Mouse (Mus musculus): ENCODE measurements around the gene Arih2.

Gene Arih2

DNA sequence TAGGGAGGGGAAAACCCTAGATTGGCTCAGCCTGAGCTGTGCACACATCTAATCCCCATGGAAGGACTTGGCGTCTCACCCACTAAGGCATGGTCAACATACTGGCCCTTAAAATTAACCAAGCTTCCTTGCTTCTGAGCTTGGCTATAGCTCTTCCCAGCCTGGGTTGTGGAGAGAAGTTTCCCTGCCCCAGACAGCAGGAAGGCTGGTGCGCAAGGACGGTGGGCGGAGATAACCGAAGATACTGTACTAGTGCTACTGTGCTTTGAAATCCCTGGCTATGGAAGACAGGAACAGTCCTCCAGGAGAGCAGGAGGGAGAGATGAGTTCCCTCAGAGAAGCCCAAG lies 69.9 kb downstream of the Arih2 start:
- no peak for DNase-seq (ENCODE audit: low spot score)

DNA sequence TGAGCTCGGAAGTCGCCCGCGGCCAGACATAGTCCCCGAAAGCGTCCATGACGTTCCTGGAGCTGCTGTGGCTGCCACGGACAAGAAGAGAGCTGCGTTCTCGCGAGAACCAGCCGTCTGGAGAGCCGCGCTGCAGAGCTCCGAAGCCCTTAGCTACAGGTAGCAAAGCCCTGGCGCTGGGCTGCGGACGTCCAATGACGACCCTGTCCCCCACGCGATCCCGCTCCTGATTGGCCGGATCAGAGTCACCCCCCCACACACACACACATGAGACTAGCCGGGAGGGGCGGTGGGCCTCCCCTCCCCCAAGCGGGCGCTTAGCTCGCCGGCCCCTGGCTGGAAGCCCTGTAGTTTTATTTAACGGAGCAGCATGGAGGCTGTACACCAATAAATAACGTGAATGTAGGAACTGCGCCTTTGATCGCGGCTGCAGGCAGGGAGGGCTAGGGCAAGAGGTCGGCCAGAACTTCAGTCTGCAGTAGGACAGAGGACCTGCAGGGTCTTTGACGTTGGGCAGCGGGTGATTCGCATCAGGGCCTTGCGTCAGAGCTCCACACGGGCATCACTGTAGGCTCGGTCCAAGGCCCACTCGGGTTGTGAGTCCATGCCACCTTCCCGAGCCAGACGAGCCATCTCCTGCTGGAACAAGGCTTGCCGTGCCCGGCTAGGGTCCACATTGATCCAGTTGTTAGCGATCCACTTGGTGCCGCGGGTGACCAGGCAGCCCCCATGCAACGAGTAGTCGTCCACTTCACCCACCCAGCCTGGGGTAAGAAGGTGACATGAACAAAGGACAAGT lies 70.4 kb downstream of the Arih2 start, which contains the start of gene Wdr6:
Gene Wdr6 (minus strand): TSS at position 195 of the 799 bp plus-strand sequence.
- DNase-seq (ENCODE audit: low spot score): peak; percentile 94

- peak; percentile 84 for DNase-seq (ENCODE audit: low spot score)
Measured at GRCm38 (mm10) chr9:108577934-108578544, 71.1 kb downstream of the Arih2 start.

DNA sequence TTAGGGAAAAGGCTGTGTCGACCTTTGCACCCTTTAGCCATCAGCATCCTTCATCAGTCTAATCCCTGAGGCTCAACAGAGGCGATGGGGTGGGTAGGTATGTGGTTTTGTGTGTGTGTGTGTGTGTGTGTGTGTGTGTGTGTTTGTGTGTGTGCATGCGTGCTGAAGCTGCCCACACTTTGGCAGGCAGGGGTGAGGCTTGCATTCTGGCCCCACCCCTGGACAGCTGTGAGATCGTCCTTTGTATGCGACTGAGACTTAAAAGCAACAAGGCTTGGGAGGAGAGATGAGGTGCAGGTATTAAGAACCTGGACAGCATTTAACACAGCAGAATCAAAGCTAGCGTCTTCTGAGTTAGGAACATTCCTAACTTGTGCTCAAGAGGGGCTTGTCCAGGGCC lies 72.2 kb downstream of the Arih2 start:
- DNase-seq (ENCODE audit: low spot score): no peak

DNA sequence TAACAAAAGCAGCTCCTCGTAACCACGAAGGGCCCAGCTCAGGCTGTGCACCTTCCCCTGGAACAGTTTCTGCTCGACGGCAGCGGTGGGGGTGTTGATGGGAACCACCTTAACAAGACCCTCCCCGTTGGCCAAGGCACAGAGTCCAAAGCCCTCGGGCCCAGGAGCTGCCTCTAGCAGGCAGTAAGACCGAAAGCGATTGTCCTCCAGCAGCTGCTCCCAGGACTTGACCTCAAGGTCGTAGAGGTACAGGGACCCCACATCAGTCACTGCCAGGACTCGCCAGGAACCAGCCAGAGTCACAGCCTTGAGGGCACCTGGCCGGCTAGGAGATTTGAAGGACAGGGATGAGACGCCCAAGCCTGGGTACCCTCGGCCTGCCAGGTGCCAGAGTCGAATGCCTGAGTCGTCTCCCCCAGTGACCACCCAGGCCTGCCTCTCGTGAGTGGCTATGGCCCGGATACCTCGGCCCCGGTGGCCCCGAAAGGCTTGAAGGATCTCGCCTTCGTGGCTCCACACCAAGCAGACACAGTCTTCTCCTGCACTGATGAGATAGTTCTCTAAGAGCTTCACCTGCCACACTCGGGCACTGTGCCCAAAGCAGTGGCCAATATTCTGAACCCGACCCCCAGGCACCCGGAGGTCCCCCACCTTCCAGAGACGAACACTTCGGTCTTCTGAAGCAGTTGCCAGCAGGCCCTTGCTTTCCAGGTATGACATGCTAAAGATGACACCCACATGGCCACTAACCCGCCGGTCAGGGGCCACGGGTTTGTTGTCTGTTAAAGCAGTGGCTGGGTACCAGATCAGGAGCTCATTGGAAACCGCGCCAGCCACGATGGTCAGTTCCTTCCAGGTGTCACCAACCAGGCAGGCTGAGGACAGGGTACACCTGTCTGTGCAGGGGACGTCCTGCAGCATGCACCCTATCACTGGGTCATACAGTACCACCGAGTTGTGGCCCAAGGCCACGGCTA lies 73.6 kb downstream of the Arih2 start:
- DNase-seq (ENCODE audit: low spot score): no peak

DNA sequence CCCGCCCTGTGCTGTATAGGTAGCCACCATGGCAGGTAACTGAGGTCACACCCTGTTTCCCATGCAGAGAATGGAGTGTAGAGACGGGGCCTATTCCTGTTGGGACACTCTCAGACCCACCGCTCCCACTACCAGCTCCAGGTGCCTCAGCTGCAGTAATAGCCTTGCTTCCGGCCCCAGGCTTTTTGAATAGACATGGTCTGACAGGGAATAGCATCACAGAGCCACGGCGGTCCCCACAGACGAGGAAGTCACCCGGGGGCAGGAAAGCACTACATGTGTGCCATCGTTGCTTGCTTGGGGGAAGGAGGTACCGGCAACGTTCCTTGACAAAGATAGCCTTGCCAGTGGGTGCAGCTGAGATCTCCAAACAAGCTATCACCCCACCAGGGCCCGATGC lies 74.3 kb downstream of the Arih2 start:
- peak; percentile 42 for DNase-seq (ENCODE audit: low spot score)

DNA sequence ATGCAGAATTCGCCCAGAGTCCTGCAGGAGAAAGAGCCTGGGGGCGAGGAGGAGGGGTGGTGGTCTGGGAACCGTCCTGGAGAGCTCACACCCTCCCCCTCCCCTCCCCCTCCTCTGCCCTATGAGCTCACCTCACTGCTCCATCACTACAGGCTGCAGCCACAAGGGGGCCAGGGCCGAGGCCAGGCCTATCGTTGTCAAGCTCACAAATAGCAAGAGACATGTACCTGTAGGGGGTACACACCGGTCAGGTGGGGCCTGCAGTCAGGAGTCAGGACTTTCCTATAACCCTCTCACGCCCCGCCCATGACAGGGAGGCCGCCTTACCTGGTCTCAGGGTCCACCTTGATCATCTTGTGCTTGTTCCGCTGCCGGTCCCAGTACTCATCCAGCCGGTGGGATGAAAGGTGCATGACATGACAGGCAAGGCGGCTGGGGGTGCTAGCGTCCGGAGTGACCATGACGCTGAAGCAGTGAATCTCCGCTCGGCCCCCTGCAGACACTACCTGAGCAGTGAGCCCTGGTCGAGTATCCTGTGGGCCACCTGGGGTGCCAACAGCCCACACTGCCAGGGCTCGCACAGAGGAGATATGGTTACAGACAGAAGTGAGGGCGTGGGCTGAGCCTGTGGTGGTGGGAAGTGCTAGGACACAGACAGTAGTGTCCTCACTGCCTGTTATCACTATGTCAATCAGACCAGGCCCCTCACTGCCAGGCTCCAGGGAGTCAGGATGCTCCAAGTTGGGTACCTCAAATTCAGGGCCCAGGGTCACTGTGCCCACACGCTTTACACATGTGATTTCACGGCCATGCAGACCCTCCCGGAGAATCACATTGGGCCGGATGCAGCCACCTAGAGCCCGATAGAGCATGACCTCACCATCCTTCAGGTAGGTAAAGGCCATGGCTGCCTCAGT lies 75.2 kb downstream of the Arih2 start:
- DNase-seq (ENCODE audit: low spot score): peak; percentile 87

- no peak for DNase-seq (ENCODE audit: low spot score)
Measured at GRCm38 (mm10) chr9:108572321-108572720, 76.9 kb downstream of the Arih2 start.

GRCm38 (mm10) chr9:108571401-108571973 lies 77.7 kb downstream of the Arih2 start:
- DNase-seq (ENCODE audit: low spot score): no peak

GRCm38 (mm10) chr9:108570207-108570896 lies 78.8 kb downstream of the Arih2 start:
- DNase-seq (ENCODE audit: low spot score): peak; percentile 92

DNA sequence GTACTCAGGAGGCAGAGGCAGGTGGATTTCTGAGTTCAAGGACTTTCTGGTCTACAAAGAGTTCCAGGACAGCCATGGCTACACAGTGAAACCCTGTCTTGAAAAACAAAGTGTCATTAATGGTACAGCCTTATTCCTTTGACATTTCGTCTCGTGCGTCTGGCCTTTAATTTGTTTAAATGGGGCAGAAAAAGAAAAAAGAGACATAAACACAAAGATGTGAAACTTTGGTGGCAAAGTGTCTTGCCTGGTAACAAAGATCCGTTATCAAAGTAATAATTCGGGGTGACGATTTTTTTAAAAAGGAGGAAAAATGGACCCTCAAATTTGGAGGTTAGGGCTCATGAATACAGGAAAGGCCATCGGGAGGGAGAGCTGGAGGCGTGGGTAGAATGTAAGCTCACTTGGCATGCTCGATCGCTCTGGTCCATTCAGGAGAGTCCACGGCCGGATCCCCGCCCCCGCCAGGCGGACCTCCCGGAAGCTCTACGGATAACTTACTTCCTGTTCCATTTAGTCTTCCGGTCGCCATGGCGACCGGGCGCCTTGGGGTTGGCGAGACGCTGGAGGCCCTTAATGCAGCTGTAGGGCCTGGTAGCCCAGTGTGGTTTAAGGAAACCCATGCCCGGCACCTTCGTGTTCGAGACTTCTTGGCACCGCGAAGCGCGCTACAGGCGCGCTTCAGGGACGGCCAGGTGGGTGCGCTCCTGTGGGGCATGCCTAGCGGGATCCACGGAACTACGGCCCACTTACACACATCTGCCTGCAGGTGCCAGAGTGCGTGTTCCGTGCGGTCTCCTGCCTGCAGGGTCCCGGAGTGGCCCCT lies 79.6 kb downstream of the Arih2 start, which contains the start of gene Dalrd3:
Gene Dalrd3 (plus strand): TSS at position 506 of the 826 bp plus-strand sequence.
- DNase-seq (ENCODE audit: low spot score): peak; percentile 91

GRCm38 (mm10) chr9:108568511-108568921 lies 80.7 kb downstream of the Arih2 start:
- DNase-seq (ENCODE audit: low spot score): no peak

DNA sequence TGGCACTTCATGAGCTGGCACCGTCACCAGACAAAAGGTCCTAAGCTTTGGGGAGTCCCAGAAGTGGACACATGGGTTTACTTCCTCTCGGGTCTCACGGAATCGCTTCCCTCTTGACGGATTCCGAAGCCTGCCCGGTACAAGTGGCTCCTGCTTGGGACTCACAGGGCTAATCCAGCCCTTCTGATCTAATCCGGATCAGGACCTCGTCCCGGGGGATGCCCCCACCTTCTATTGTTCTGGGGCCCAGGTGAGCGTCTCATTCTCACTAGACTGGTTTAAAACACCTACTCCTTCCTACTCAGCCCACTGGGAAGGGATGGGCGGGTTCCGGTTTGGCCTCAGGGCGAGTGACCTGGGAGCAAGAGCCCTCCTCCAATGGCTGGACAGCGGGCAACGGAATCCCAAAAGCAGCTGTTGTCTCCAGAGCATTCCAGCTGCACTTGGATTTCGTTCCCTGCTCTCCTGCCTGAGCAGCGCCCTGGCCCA lies 81.2 kb downstream of the Arih2 start:
- no peak for DNase-seq (ENCODE audit: low spot score)

DNA sequence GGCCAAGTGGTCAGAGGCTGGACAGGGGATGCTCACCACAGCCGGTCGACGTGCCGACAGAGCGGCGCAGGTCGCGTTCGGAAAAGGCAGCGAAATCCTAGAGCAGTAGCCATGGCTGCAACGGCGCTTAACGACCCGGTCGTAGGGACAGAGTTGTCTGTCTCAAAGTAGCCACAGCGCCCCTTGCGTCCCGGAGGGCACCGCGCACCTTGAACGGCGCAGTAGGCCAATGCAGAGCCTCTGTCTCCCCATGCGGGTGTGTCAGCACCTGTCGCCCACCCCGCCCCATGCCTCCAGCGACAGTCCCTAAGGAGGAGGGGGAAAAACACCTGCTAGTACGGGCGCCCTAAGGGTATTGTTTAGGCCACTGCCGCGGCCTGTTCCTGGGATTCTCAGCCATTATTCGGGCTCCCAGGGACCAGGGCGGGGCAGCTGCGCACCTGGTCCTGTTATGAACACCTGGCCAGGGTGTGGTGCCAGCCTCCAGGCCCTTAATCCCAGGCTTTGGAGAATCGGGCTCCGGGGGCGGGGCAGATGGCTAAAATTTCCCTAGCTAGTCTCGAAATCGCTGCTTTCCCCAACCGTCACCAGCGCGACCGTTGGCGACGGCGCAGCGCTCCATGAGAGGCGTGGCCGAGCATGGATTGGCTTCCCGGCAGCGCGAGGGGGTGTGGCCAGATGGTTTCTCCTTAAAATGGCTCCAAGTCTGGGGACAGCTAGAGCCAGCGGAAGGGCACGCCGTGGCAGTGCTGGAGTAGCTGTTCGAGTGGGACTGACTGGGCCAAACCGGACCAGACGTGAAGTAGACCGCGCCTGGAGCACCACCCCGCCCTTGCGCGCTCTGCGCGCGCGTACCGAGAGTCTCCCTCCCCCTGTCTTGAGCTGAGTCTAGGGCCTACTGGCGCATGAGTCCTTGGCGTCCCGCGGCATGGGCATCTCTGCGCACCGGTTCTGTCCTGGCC lies 82.1 kb downstream of the Arih2 start, which contains the start of gene Ndufaf3:
Gene Ndufaf3 (minus strand): TSS at position 620 of the 962 bp plus-strand sequence.
- DNase-seq (ENCODE audit: low spot score): peak; percentile 97

DNA sequence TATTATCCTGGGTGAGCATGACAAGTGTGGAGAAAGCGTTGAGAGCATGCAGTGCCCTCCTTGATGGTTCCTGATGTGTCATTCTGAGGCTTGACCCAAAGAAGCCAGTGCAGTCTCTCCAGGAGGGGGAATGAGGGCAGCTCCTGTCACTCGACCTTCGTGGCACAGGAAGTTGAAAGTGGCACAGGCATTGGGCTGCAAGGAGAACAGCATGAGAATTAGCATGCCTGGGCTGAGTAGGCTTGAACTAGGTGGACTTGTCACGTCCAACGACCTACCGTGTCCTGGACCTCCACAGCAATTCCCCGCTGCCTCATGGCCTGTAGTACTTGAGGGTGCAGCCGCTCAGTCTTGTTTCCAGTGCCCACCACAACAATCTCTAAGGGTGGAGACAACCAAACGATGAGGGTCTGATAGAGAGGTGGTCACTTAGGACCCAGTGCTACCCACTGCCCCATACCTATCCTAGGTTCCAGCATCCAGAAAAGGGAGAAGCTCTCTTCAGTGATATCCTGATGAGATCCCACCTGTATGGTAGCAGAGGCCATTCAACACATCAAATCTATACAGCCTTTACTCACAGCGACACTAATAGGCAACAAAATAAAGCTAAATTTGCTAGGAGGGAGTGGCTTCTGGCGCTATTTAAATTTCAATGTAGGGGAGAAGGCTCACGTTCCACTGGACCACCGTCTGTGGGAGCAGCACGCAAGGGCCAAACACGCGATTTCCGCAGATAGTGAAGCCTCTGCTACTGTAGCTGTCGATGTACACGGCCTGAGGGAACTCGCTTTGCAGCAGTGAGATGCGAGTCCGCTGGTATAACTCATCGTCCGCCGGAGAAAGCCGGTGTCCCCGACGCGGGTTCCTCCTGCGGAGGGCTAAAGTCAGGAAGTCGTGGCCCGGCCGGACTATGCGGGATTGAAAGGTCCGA lies 83.0 kb downstream of the Arih2 start:
- DNase-seq (ENCODE audit: low spot score): no peak

DNA sequence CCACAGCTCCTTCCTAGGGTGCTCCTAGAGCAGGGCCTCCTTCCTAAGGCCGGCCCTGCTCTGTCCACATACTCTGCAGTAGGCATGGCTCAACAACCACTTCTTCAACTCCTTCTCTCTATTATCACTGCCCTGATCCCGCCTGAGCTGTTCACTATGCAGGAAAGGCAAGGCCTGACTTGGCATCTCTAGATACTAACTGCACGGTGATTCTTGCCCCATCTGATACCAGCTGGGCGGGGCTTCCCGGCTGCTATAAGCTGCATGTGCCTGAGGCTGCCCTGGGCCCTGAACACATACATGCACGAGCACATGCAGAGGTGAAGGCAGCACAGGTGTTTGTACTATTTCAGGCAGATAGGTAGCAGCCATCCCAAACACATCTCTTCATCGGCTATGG lies 85.1 kb downstream of the Arih2 start:
- DNase-seq (ENCODE audit: low spot score): no peak

- DNase-seq (ENCODE audit: low spot score): no peak
Measured at GRCm38 (mm10) chr9:108563671-108564070, 85.5 kb downstream of the Arih2 start.
